Mouse (Mus musculus) embryo, embryonic 9.5 days (tissue): Measurements from ENCODE around the gene Pkdrej.
A peak's percentile ranks its signal among the peaks of the same experiment; 100 is the strongest.
"Not testable (repeated sequence)": the region's sequence is repeated elsewhere in the genome, so short reads cannot be mapped to it uniquely, and the experiment has no call there.

Experiments
- DNase-seq: peaks from one replicate; pipeline ENCODE4 v3.0.0-alpha.2; 2017; ENCODE audit errors: extremely low spot score

Gene Pkdrej

GRCm38 (mm10) chr15:85821203-85822010 is at the start of gene Pkdrej:
Pkdrej (minus strand) TSS chr15:85821734.
- DNase-seq: peak; percentile 47

GRCm38 (mm10) chr15:85867696-85868095 is 46.2 kb upstream of the Pkdrej start:
- DNase-seq: peak; percentile 62

- DNase-seq: not testable (repeated sequence)
Measured at GRCm38 (mm10) chr15:85865913-85866312, 44.4 kb upstream of the Pkdrej start.

- DNase-seq: peak; percentile 94
Measured at GRCm38 (mm10) chr15:85859490-85860031, 38.0 kb upstream of the Pkdrej start, which contains the start of gene Gtse1. Gtse1 (plus strand) TSS chr15:85859745.

- peak; percentile 9 for DNase-seq
Measured at GRCm38 (mm10) chr15:85858980-85859489, 37.5 kb upstream of the Pkdrej start.

- no peak for DNase-seq
Measured at GRCm38 (mm10) chr15:85851656-85852392, 30.3 kb upstream of the Pkdrej start.

GRCm38 (mm10) chr15:85845071-85845470 is 23.5 kb upstream of the Pkdrej start:
- DNase-seq: no peak

- DNase-seq: no peak
Measured at GRCm38 (mm10) chr15:85841796-85842360, 20.3 kb upstream of the Pkdrej start.

GRCm38 (mm10) chr15:85840983-85841382 is 19.4 kb upstream of the Pkdrej start:
- DNase-seq: peak; percentile 48

GRCm38 (mm10) chr15:85836887-85837286 is 15.4 kb upstream of the Pkdrej start:
- DNase-seq: no peak

- DNase-seq: no peak
Measured at GRCm38 (mm10) chr15:85835335-85835734, 13.8 kb upstream of the Pkdrej start.

GRCm38 (mm10) chr15:85832599-85832998 is 11.1 kb upstream of the Pkdrej start:
- no peak for DNase-seq

- DNase-seq: peak; percentile 77
Measured at GRCm38 (mm10) chr15:85831954-85832590, 10.5 kb upstream of the Pkdrej start, which contains the start of gene Ttc38. Ttc38 (plus strand) TSS chr15:85832306.

- DNase-seq: no peak
Measured at GRCm38 (mm10) chr15:85829470-85829869, 7.9 kb upstream of the Pkdrej start.

- DNase-seq: no peak
Measured at GRCm38 (mm10) chr15:85828071-85828470, 6.5 kb upstream of the Pkdrej start.

GRCm38 (mm10) chr15:85826676-85827075 is 5.1 kb upstream of the Pkdrej start:
- DNase-seq: no peak

GRCm38 (mm10) chr15:85822011-85822359 is 451 bp upstream of the Pkdrej start:
- no peak for DNase-seq

- no peak for DNase-seq
Measured at GRCm38 (mm10) chr15:85813428-85813827, 8.1 kb downstream of the Pkdrej start.

GRCm38 (mm10) chr15:85811535-85812277 is 9.8 kb downstream of the Pkdrej start, which contains the start of gene Cdpf1:
Cdpf1 (minus strand) TSS chr15:85811697.
- peak; percentile 98 for DNase-seq

GRCm38 (mm10) chr15:85810806-85811521 is 10.6 kb downstream of the Pkdrej start:
- DNase-seq: no peak
